Mouse (Mus musculus): ENCODE results near the gene Dido1.

DNA sequence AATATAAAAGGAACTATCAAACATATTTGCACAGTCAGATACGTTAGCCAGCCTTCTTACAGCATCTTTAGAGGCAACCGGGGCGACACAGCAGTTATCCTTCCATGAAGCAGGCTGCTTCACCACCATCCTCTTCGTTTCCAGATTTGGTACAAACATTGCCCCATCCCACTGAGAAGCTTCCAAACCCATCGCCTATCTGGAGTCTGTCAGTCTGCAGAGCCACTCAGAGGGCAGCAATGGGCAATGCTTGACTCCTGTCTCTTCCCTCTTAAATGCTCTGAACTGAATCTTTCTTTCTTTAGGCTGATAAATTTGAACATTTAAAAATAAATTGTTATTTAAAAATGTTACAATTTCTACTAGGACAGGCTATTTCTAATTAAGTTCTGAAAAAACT lies 51.4 kb downstream of the Dido1 start:
- TF ChIP-seq CTCF (IDR thresholded peaks at IDR 0.05; ENCODE audit: borderline replicate concordance, control insufficient read depth, extremely low read depth, insufficient read depth, low read length, poor library complexity), result no peak
- no peak for TF ChIP-seq POLR2A (IDR thresholded peaks at IDR 0.05; ENCODE audit: control insufficient read depth, extremely low read depth, insufficient read depth, low read length, poor library complexity)

All from thymus, adult 2 months (tissue).